Mouse (Mus musculus): ENCODE data around the gene Gpr37. TPM values are rescaled to one million over a fixed set of nuclear protein-coding genes. Genes with fewer than 3 reads are reported as not detected.

Gpr37 gene
- 5.1 and 5.8 TPM in 2 replicates for polyA plus RNA-seq (2015; fragmentation: Nextera tagmentation; extraction: Ambion mirVana)

DNA sequence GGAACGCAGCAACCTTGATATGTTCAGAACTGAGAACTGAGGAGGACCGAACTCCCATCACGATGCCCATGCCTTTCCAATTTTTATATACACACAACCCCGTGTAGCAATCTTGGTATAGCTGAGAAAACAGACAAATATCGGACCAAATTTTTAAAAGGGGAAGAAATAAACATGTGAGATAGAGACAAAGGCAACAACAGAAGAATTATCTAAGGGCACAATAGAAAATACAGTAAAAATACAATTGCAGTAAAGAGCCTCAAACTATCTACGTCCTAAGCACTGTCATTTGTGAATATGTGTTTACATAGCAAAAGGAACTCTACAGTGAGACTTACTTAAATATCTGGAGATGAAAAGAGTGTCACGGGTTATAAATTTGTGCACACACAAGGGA, at the start of gene Gpr37:
Gene Gpr37 (minus strand): TSS at position 101 of the 400 bp plus-strand sequence.
- H3K4me2 ChIP-seq, result peak within 1 kb of the TSS; percentile 71
- no peaks in the 10 kb centered on the region for H3K9me3 ChIP-seq
- WGBS, result 32% methylated on average over 7 of the region's 7 CpGs
- H3K9ac ChIP-seq, result peak within 1 kb of the TSS; percentile 55
- peaks cover 14% of the 10 kb centered on the region for H3K4me1 ChIP-seq (replicated peaks)
- peak within 1 kb of the TSS; percentile 52 for H3K4me3 ChIP-seq
- H3K27me3 ChIP-seq, result peaks cover 10% of the 10 kb centered on the region; the same call in 1 of the 2 replicates
- no peaks in the 10 kb centered on the region for H3K36me3 ChIP-seq
- no peak for ATAC-seq (ENCODE audit: low FRiP score, low read depth)
- H3K27ac ChIP-seq (replicated peaks), result peak within 1 kb of the TSS; percentile 85

DNA sequence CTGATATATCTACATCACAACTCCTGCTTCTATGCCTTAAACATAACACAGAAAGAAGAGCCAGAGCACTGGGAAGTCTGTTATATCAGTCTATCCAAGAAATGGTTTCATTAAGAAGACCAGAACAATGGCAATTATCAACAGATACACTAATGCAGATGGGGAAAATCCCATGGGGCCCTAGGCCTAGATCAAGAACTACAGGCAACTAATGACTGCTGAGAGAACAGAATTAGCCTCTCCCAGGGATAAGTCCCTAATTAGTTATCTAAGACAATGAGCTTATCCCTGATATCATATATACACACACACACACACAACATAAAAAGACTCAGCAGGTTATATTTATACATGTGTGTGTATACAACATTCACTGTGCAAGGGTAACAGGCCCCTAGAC, 46.0 kb upstream of the Gpr37 start:
- Histone ChIP-seq H3K9me3 (no peaks in the 10 kb centered on the region), H3K27ac (replicated peaks) (no peak overlapping the region), H3K4me1 (replicated peaks) (no peaks in the 10 kb centered on the region), H3K36me3 (no peaks in the 10 kb centered on the region), H3K9ac (no peak overlapping the region), H3K27me3 (no peaks in the 10 kb centered on the region), H3K4me3 (no peak overlapping the region), H3K4me2 (no peak overlapping the region)
- ATAC-seq (ENCODE audit: low FRiP score, low read depth), result no peak

DNA sequence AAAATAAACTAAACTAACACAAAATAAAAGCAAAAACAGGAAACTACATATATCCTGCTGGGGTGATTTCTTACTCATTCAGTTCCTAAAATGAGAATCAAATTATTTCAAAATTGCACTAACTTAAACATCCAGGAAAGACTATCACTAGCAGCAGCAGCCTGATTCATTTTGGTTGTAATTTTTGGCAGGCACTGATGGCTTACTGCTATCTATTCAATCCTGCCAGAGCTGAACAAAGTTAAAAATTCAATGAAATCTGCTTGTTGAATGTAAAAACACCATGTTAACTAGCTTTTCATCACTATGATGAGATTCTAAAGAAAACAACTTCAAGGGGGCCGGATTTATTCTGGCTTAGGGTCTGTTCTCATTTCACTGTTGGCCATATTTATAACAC, 36.0 kb upstream of the Gpr37 start:
- Histone ChIP-seq H3K9ac (no peak overlapping the region), H3K4me3 (no peak overlapping the region), H3K36me3 (no peaks in the 10 kb centered on the region), H3K4me1 (replicated peaks) (no peaks in the 10 kb centered on the region), H3K27me3 (no peaks in the 10 kb centered on the region), H3K9me3 (no peaks in the 10 kb centered on the region), H3K27ac (replicated peaks) (no peak overlapping the region), H3K4me2 (no peak overlapping the region)
- ATAC-seq (ENCODE audit: low FRiP score, low read depth), result no peak
- WGBS, result 80% methylated on average over 1 of the region's 1 CpGs

DNA sequence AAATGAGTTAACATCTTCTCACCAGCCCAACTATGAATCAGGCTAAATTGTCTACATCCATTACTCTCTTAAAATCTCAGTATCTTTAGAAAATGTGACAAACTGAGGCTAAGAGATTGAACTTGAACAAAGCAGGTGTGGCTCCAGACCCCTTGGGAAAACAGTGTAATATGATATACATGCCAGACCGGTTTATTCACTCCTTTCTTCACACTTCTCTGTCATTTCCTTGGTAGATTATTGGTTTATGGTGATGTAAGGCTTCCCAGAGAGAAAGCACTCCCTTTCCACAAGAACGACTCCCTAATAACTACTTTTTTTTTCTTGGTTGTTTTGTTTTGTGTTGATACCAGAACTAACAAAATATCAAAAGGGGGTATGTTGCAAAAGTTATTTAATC, 20.1 kb upstream of the Gpr37 start:
- H3K27ac ChIP-seq (replicated peaks), result no peak overlapping the region
- no peak for ATAC-seq (ENCODE audit: low FRiP score, low read depth)
- 49% methylated on average over 2 of the region's 2 CpGs for WGBS

DNA sequence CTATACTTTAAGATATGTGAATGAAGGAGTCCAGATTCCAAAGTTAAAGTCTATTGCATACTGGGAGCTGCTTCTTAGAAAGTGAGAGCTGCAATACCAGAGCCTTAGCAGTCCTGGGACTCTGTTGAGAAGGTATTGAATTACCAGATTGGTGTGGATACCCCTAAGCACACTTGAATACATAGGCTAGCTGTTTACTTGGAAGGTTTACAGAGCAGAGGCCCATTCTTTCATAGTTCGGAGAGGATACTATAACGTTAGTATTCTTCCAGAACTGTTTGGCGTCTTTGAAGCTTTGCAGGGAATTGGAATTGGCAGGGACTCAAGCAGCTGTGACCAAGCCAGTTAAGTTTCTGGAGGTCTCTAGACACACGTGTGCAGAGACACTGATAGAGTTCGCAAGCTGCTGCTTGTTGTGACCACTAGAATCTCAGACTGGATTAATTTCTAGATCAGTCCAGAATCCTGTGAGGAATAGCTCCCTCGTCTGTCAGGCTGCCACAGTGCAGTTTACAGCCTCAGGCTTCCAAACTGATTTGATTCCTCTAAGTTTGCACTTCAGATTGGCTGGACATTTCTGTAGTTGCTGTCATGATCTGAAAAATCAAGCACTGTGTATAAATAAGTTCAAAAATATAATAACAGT, 18.8 kb upstream of the Gpr37 start:
- 43% methylated on average over 6 of the region's 6 CpGs for WGBS
- Histone ChIP-seq H3K4me2 (no peak overlapping the region), H3K27ac (replicated peaks) (no peak overlapping the region), H3K27me3 (no peaks in the 10 kb centered on the region), H3K9ac (no peak overlapping the region), H3K36me3 (no peaks in the 10 kb centered on the region), H3K9me3 (no peaks in the 10 kb centered on the region), H3K4me3 (no peak overlapping the region), H3K4me1 (replicated peaks) (no peaks in the 10 kb centered on the region)
- ATAC-seq (ENCODE audit: low FRiP score, low read depth), result no peak

More for the DNA sequence above, 20.1 kb upstream of the Gpr37 start:
- no peaks in the 10 kb centered on the region for H3K9me3 ChIP-seq
- no peak overlapping the region for H3K4me3 ChIP-seq
- no peaks in the 10 kb centered on the region for H3K4me1 ChIP-seq (replicated peaks)
- H3K9ac ChIP-seq, result no peak overlapping the region
- H3K4me2 ChIP-seq, result no peak overlapping the region
- H3K27me3 ChIP-seq, result no peaks in the 10 kb centered on the region
- no peaks in the 10 kb centered on the region for H3K36me3 ChIP-seq

DNA sequence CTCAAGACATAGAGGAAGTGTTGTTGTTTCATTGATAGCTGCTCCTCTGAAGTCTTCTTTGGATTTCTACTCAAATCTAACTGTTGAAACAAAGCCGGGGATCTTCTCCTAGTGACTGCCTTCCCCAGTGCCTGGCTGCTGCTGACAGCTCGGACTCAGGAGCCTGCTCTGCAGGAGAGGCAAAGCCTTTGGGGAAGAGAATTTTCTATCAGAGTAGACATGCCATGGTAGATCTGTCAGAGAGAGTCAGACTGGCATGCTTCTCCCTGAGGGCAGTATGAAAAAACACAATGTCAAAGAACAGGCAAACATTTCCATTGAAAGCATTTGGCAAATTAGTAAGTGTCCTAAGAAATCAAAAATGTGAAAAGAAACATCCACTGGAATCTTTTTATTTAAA, 9.4 kb upstream of the Gpr37 start:
- WGBS, result 40% methylated on average over 2 of the region's 2 CpGs
- no peak for ATAC-seq (ENCODE audit: low FRiP score, low read depth)
- Histone ChIP-seq H3K4me3 (no peak overlapping the region), H3K36me3 (no peaks in the 10 kb centered on the region), H3K27ac (replicated peaks) (no peak overlapping the region), H3K4me1 (replicated peaks) (no peaks in the 10 kb centered on the region), H3K9me3 (no peaks in the 10 kb centered on the region), H3K4me2 (no peak overlapping the region), H3K27me3 (no peaks in the 10 kb centered on the region), H3K9ac (no peak overlapping the region)

DNA sequence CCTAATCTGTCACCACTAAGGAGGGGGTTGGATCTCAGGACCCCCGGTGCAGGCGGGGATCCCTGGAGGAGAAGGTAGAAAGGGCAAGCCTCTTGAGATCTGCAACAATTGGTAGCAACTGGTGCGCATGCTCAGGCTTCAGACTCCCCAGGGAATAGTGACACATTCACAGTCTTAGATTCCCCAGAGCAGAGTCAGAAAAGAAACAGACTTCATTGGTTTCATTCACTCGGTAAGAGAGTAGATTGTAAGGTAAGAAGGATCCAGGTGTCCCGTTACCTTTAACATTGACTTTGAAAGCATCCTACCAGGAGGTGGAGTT, 284 bp downstream of the Gpr37 start:
- Histone ChIP-seq H3K9me3 (no peaks in the 10 kb centered on the region), H3K4me2 (peak overlapping the region; percentile 71), H3K4me3 (peak overlapping the region; percentile 52), H3K9ac (peak overlapping the region; percentile 55), H3K4me1 (replicated peaks) (peaks cover 14% of the 10 kb centered on the region), H3K36me3 (no peaks in the 10 kb centered on the region), H3K27ac (replicated peaks) (peak overlapping the region; percentile 85), H3K27me3 (peaks cover 10% of the 10 kb centered on the region; the same call in 1 of the 2 replicates)
- peak; percentile 76 for ATAC-seq (ENCODE audit: low FRiP score, low read depth)
- 2% methylated on average over 5 of the region's 5 CpGs for WGBS

DNA sequence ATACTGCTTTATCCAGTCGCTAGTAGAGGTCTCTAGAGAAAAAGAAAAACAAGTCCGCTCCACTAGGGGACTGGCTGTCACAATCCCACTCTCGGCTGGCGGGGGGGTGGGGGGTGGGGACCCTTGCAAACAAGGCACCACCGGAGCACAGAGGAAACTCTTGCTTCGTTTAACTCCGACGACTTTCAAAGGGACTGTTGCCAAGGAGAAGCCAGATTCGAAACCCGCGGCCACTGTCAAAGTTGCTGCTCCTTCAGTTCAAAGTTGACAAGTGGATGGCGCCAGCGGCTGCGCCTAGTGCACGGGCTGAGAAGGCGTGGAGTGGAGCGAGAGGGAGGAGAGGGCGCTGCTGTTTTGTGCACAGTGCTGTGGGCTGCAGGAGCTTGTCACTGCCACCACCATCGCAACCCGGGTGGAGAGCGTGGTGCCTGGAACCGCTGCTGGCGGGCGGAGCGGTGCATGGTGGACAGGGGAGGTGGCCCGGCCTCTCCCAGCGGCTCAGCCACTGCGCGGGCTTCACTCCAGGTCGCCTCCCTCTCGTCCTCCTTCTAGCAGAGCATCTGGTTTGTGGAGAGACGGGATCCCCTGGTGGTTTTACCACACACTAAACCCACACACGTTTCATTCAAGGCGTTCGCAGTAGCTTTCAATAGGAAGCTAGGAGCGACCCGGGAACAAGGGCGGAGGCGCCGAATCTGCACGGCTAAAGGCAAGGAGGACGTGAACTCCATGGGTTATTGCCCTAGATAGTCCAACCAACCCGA, 827 bp downstream of the Gpr37 start:
- Histone ChIP-seq H3K27ac (replicated peaks) (peak overlapping the region; percentile 85), H3K27me3 (peaks cover 10% of the 10 kb centered on the region; the same call in 1 of the 2 replicates), H3K9ac (peak overlapping the region; percentile 55), H3K4me2 (peak overlapping the region; percentile 71), H3K4me1 (replicated peaks) (peaks cover 14% of the 10 kb centered on the region), H3K36me3 (no peaks in the 10 kb centered on the region), H3K4me3 (peak overlapping the region; percentile 52), H3K9me3 (no peaks in the 10 kb centered on the region)
- ATAC-seq (ENCODE audit: low FRiP score, low read depth), result peak; percentile 86
- WGBS, result under 1% methylated on average over 43 of the region's 43 CpGs

DNA sequence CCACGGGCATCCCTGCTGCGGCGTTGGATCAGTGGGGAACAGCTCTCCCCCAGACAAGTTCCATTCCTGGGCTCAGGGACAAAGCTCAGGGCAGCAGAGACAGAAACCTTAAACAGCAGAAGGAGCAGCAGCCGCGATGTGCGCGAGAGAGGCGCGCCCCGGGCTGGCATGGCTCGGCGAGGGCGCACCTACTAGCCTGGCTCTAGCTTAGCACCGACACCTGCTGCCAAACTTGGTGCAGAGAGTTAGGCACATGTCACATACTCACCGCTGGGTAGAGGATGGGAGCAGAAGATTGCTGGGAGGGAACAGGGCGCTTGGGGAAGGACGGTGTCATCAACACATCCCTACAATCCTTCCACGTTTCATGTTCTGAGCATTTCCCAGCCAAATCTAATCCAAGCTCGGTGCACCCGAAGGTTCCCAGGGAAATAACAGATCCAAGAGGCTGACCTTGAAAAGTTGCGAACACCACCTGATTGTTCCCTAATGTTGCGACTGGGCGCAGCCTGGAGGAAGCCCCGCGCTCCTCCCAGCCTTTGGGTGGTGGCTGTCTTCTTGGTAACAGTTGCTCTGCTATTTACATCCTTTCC, 1.5 kb downstream of the Gpr37 start:
- WGBS, result 2% methylated on average over 25 of the region's 25 CpGs
- Histone ChIP-seq H3K4me1 (replicated peaks) (peaks cover 14% of the 10 kb centered on the region), H3K4me2 (peak overlapping the region; percentile 71), H3K27me3 (peaks cover 10% of the 10 kb centered on the region; the same call in 1 of the 2 replicates), H3K27ac (replicated peaks) (no peak overlapping the region), H3K9ac (peak overlapping the region; percentile 55), H3K4me3 (peak overlapping the region; percentile 52), H3K9me3 (no peaks in the 10 kb centered on the region), H3K36me3 (no peaks in the 10 kb centered on the region)
- peak; percentile 13 for ATAC-seq (ENCODE audit: low FRiP score, low read depth)

DNA sequence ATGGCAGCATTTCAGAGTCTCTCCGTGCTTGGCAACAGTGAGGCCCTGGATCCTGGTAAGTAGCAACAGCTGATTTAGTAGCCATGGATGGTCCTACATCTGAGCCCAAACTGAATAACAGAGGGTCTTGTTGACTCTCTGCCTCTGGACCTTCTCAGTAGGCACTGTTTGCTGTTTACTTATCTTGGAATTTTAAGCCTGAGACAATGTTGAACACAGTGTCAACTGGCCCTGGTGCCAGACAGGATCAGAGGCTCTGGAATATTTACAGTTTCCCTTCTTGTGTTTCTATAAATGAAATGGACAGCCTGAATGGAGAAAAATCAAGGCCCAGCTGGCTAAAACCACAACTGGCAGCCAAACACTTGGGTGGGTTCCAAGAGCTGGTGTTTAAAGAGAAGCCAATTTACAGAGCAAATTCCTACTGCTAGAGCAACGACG, 3.7 kb downstream of the Gpr37 start:
- Histone ChIP-seq H3K4me2 (peak overlapping the region; percentile 39), H3K9ac (no peak overlapping the region), H3K27ac (replicated peaks) (no peak overlapping the region), H3K27me3 (peaks cover 8% of the 10 kb centered on the region; the same call in 1 of the 2 replicates), H3K9me3 (no peaks in the 10 kb centered on the region), H3K4me3 (peak overlapping the region; percentile 11; the same call in 1 of the 2 replicates), H3K4me1 (replicated peaks) (peaks cover 14% of the 10 kb centered on the region), H3K36me3 (no peaks in the 10 kb centered on the region)
- 49% methylated on average over 3 of the region's 3 CpGs for WGBS
- peak; percentile 42 for ATAC-seq (ENCODE audit: low FRiP score, low read depth)

DNA sequence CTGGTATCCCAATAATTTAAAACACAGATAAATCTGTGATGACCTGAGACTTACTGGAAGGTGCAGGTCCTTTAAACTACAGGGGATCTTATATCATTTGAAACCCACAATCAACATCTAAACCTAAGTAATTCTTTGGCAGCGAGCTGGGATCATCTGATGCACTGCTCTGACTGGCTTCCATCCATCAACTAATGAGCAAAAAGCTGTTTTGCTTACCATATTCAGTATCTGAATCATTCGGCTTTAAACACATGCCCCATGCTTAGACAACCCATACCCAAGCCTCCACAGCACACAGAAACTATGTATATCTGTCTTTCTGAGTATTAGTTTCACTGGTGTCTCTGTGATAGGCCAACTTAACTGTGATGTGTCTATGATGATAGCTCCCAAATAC, 6.1 kb downstream of the Gpr37 start:
- H3K36me3 ChIP-seq, result no peaks in the 10 kb centered on the region
- peaks cover 14% of the 10 kb centered on the region for H3K4me1 ChIP-seq (replicated peaks)
- H3K9me3 ChIP-seq, result no peaks in the 10 kb centered on the region
- H3K27me3 ChIP-seq, result peaks cover 5% of the 10 kb centered on the region; the same call in 1 of the 2 replicates
- ATAC-seq (ENCODE audit: low FRiP score, low read depth), result no peak
- H3K9ac ChIP-seq, result no peak overlapping the region
- H3K4me2 ChIP-seq, result no peak overlapping the region
- H3K27ac ChIP-seq (replicated peaks), result no peak overlapping the region
- no peak overlapping the region for H3K4me3 ChIP-seq
- WGBS, result 88% methylated on average over 2 of the region's 2 CpGs

DNA sequence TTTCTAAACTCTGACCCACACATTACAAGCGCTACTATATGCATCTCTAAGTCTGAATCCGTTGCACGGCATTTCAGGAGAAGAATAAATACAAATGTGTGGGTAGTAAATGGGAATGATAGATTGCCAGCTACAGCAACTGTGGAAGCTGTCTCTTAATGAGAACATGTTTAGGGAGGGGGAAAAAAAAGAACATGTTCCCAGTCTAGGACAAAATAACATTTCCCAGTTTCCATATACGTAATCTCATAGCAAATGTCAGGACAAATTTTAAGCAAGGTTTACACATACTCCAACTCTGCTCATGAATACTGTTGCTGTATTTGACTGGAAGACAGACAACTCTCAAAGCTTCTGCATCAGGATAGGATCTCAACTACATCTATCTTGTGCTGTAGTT, 15.4 kb downstream of the Gpr37 start:
- Histone ChIP-seq H3K27me3 (no peaks in the 10 kb centered on the region), H3K9me3 (no peaks in the 10 kb centered on the region), H3K9ac (no peak overlapping the region), H3K4me1 (replicated peaks) (no peaks in the 10 kb centered on the region), H3K36me3 (no peaks in the 10 kb centered on the region), H3K4me3 (no peak overlapping the region), H3K27ac (replicated peaks) (no peak overlapping the region), H3K4me2 (no peak overlapping the region)
- ATAC-seq (ENCODE audit: low FRiP score, low read depth), result no peak
- 94% methylated on average over 4 of the region's 4 CpGs for WGBS

All from hindbrain, embryonic 15.5 days (tissue).